ENCODE assay signal across 8 mouse cellular contexts in the genomic region with DNA sequence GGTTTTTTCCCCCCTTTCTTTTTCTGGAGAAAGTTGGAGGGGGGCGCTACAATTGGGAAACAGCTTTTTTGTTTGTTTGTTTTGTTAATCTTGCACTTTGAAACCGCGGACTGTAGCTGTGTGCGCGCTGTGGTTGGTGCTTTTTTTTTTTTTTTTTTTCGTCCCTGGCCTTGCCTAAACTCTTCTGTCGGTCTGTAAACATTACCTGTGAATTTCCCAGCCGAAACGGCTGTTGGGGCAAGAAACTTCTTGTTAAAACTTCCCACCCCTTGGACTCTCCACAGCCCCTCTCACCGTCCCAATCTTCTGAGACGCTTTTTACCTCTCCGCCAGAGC. TPM values are rescaled to one million over a fixed set of nuclear protein-coding genes. Genes with fewer than 3 reads are reported as not detected.
DNase-seq lines count a peak whose midpoint lies in the region; ATAC-seq and TF ChIP-seq lines count a peak whose summit lies in the region.

No protein-coding gene starts in this region.

- H3K4me3 ChIP-seq in lung, embryonic 16.5 days (ENCODE audit: low read length) = peak overlapping the region; percentile 69
- H3K4me3 ChIP-seq in forebrain, embryonic 12.5 days (replicated peaks) = peak overlapping the region; percentile 48
- H3K4me3 ChIP-seq in limb, embryonic 14.5 days (replicated peaks; ENCODE audit: low read length) = peak overlapping the region; percentile 67
- peak overlapping the region; percentile 47 for H3K4me3 ChIP-seq in olfactory bulb, adult 2 months (ENCODE audit: insufficient read depth, low read depth, low read length)

- no peak for DNase-seq in lung, postnatal 36 days
- no peak for DNase-seq in limb, embryonic 14.5 days (ENCODE audit: low spot score)
- no peak for DNase-seq in thymus, postnatal 36 days
- no peak for DNase-seq in cerebellum, adult 18-20 months

- peak overlapping the region; percentile 76 for H3K9ac ChIP-seq in lung, embryonic 16.5 days (ENCODE audit: low read length)
- H3K9ac ChIP-seq in forebrain, embryonic 12.5 days = 0 out of 2 replicates have a peak overlapping the region, but pooled peaks have one; percentile 40
- H3K9ac ChIP-seq in limb, embryonic 14.5 days (ENCODE audit: low read depth, low read length, severe bottlenecking) = peak overlapping the region; percentile 81

- peak overlapping the region; percentile 87 for H3K4me2 ChIP-seq in lung, embryonic 16.5 days (ENCODE audit: low read depth, low read length)
- peak overlapping the region; percentile 81 for H3K4me2 ChIP-seq in forebrain, embryonic 12.5 days
- H3K4me2 ChIP-seq in limb, embryonic 14.5 days (replicated peaks; ENCODE audit: low read depth, low read length, severe bottlenecking) = peak overlapping the region; percentile 86

- peaks cover 37% of the 10 kb centered on the region for H3K4me1 ChIP-seq in lung, embryonic 16.5 days (replicated peaks; ENCODE audit: control insufficient read depth, insufficient read depth, low read length)
- peaks cover 25% of the 10 kb centered on the region for H3K4me1 ChIP-seq in forebrain, embryonic 12.5 days
- H3K4me1 ChIP-seq in limb, embryonic 14.5 days (ENCODE audit: control insufficient read depth, insufficient read depth, low read length) = peaks cover 51% of the 10 kb centered on the region
- H3K4me1 ChIP-seq in olfactory bulb, adult 2 months (ENCODE audit: control insufficient read depth, insufficient read depth, low read length) = peaks cover 28% of the 10 kb centered on the region

- TF ChIP-seq POLR2A in limb, embryonic 14.5 days (IDR thresholded peaks at IDR 0.05; ENCODE audit: borderline replicate concordance, extremely low read depth, insufficient read depth, insufficient read length) = no peak
- no peak for TF ChIP-seq POLR2A in olfactory bulb, adult 2 months (IDR thresholded peaks at IDR 0.05; ENCODE audit: insufficient read depth, low read depth, low read length)

- H3K36me3 ChIP-seq in lung, embryonic 16.5 days (ENCODE audit: control insufficient read depth, insufficient read depth, low read length) = no peaks in the 10 kb centered on the region
- no peaks in the 10 kb centered on the region for H3K36me3 ChIP-seq in forebrain, embryonic 12.5 days (replicated peaks)
- H3K36me3 ChIP-seq in limb, embryonic 14.5 days (ENCODE audit: control insufficient read depth, insufficient read depth, low read length) = 0 out of 2 replicates have a peak, but pooled peaks cover 1% of the 10 kb centered on the region

- no peaks in the 10 kb centered on the region for H3K9me3 ChIP-seq in lung, embryonic 16.5 days (ENCODE audit: control insufficient read depth, low read length)
- no peaks in the 10 kb centered on the region for H3K9me3 ChIP-seq in forebrain, embryonic 12.5 days
- no peaks in the 10 kb centered on the region for H3K9me3 ChIP-seq in limb, embryonic 14.5 days (ENCODE audit: control insufficient read depth, low read length)

- no peaks in the 10 kb centered on the region for H3K27me3 ChIP-seq in lung, embryonic 16.5 days (ENCODE audit: control insufficient read depth, insufficient read depth, low read depth, low read length)
- H3K27me3 ChIP-seq in forebrain, embryonic 12.5 days = peaks cover 43% of the 10 kb centered on the region
- no peaks in the 10 kb centered on the region for H3K27me3 ChIP-seq in limb, embryonic 14.5 days (ENCODE audit: control insufficient read depth, insufficient read depth, low read length)

- peak overlapping the region; percentile 92 for H3K27ac ChIP-seq in lung, embryonic 16.5 days (ENCODE audit: low read length)
- no peak overlapping the region for H3K27ac ChIP-seq in forebrain, embryonic 12.5 days
- peak overlapping the region; percentile 90 for H3K27ac ChIP-seq in limb, embryonic 14.5 days (replicated peaks; ENCODE audit: low read depth, low read length)
- no peak overlapping the region for H3K27ac ChIP-seq in olfactory bulb, adult 2 months (ENCODE audit: insufficient read depth, low read depth, low read length)

- no peak for TF ChIP-seq CTCF in olfactory bulb, adult 2 months (IDR thresholded peaks at IDR 0.05; ENCODE audit: insufficient read depth, low read depth, low read length)

- WGBS in lung, embryonic 16.5 days = 0% methylated on average over 12 of the region's 12 CpGs
- WGBS in forebrain, embryonic 12.5 days = under 1% methylated on average over 11 of the region's 12 CpGs
- under 1% methylated on average over 12 of the region's 12 CpGs for WGBS in limb, embryonic 14.5 days
- WGBS in olfactory bulb, adult 2 months = under 1% methylated on average over 12 of the region's 12 CpGs

- ATAC-seq in lung, embryonic 16.5 days (ENCODE audit: low read depth) = no peak
- peak; percentile 2; the same call in 1 of the 2 replicates for ATAC-seq in forebrain, embryonic 12.5 days (ENCODE audit: low FRiP score)
- no peak for ATAC-seq in limb, embryonic 14.5 days (ENCODE audit: low FRiP score, low read depth)
- no peak for ATAC-seq in activated CD4-positive, CD25-positive, alpha-beta regulatory T cell, adult 4 months

RNA-seq across cellular contexts. Expression of a gene that starts 0.3 kb away (rescaled TPM):
- polyA plus RNA-seq in lung, embryonic 16.5 days (2015; fragmentation: Nextera tagmentation; extraction: Ambion mirVana) = 67.6 and 77.3 TPM in 2 replicates
- 6.7 and 7.7 TPM in 2 replicates for polyA plus RNA-seq in forebrain, embryonic 12.5 days (2016; fragmentation: Nextera tagmentation; extraction: Ambion mirVana)
- polyA plus RNA-seq in limb, embryonic 14.5 days (2012; rRNA removed) = 69.7 and 80.0 TPM in 2 replicates
- 121 and 134 TPM in 2 replicates for polyA plus RNA-seq in limb, embryonic 14.5 days (2014; fragmentation: Nextera tagmentation; extraction: Ambion mirVana)
- not detected in 2 replicates for polyA plus RNA-seq in olfactory bulb, adult 2 months (2012; ENCODE audit: insufficient read depth, insufficient read length, low replicate concordance, missing spikeins)
- 10 to 100 TPM; 46.8 to 47.3 TPM for polyA plus RNA-seq in activated CD4-positive, CD25-positive, alpha-beta regulatory T cell, adult 4 months (2017; shearing (Covaris generic))

Comparison
In these comparisons a context has a peak if more than half of its experiments do, and no peak if none do; other contexts are left out.
1. H3K27ac ChIP-seq: peak in lung, embryonic 16.5 days (single experiment) and limb, embryonic 14.5 days (single experiment); none in forebrain, embryonic 12.5 days (single experiment) and olfactory bulb, adult 2 months (single experiment).
2. Peak in every context shown above with its lines, with median percentiles within 50 percentile points of each other: H3K4me2 ChIP-seq, H3K4me3 ChIP-seq and H3K9ac ChIP-seq.